Mouse (Mus musculus): ENCODE measurements around the gene Asb3.
"Not testable (repeated sequence)": the region's sequence is repeated elsewhere in the genome, so short reads cannot be mapped to it uniquely, and the experiment has no call there.

Gene Asb3

DNA sequence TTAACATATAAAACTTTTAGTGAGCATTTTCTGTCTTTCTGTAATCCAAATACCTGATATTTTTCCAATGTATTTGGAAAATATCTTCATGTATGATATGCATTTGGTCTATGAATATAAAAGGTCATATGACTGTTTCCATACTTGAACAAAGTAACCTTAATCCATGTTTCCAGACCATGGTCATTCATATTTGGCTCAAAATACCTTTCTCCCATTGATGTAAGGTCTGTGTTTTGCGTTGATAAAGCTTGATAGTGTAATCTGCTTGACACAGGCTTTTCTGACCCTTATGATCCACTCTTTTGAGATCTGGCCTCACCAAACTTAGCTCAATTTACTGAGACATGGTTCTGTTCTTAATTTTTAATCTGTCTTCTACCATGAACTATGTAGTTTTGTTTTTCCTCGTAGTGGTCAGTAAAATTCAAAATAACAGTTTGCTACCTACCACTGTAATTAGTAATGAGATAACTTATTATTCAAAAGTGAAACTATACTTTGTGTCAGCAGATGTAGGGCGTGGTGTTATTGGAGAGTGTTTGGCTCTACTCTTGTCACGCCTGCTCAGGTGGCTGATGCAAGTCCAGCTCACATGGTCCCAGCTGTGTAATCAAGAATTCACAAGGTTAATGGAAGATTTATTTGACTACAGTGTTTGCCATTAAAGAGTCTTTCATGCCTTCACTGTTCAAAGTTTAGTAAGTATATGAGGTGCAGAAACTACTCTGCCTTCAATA is 116.1 kb downstream of the Asb3 start:
- peak; percentile 24 for DNase-seq (ENCODE audit: low spot score)

DNA sequence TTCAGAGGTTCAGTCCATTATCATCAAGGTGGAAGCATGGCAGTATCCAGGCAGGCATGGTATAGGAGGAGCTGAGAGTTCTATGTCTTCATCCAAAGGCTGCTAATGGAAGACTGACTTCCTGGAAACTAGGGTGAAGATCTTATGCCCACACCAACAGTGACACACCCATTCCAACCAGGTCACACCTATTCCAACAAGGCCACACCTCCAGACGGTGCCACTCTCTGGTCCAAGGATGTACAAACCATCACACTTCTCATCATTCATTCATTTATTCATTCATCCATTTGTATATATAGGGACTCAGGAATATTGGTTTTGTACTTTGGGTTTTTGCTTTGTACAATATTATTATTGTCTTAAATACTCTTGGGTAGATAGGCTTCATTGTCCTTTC is 124.5 kb downstream of the Asb3 start:
- not testable (repeated sequence) for DNase-seq (ENCODE audit: low spot score)

DNA sequence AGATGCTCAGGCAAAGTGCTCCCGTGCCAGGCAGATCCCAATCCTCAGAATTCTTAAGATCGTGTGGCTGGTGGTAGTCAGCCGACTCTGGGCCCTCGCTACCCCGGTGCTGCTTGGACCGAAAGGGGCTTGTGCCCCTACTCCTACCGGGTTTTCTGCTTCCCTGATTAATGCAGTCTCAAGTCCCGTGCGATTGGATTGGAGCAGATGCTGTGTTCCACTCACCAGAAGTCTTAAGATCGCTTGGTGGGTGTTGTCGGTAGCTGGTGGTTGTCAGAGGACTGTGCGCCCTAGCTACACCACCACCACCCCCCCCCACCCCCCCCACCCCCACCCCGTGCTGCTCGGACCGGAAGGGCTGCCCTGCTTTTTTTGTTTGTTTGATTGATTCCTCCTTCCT is 132.2 kb downstream of the Asb3 start:
- DNase-seq (ENCODE audit: low spot score) = not testable (repeated sequence)

DNA sequence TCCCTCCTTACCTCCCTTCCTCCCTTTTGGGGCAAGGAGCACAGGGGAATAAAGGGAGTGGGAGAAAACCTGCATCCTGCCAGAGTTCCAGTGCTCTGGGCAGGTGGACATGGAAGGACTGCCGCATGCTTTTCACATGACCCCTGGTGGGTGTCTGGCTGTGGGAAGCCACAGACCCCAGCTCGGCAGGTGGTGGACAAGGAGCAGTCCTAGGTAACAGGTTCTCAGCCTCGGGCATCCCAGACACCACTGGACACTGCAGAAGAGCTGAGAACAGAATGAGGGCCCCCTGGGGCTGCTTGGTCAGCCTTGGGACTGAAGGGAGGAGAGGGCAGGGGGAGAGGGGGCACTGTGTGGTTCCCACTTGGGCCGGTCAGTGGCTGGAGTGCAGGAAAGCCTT is 149.7 kb downstream of the Asb3 start:
- DNase-seq (ENCODE audit: low spot score) = no peak

DNA sequence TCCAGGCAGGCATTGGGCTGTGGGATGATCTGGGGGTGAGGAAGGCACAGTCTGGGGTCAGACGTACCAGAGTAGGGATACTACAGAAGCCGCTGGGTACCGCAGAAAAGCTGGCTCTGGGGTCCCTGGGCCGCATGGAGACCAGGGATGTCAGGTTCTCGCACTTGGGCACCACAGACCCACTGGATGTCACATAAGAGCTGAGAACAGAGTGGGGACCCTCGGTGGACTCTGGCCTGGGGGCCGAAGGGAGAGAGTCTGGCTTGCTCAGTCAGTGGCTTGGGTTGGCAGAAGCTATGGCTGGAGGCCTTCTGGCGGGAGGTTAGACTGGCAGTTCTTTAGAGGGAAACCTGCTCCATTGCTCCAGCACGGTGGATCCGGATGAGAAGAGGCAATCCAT is 204.8 kb downstream of the Asb3 start:
- no peak for DNase-seq (ENCODE audit: low spot score)

DNA sequence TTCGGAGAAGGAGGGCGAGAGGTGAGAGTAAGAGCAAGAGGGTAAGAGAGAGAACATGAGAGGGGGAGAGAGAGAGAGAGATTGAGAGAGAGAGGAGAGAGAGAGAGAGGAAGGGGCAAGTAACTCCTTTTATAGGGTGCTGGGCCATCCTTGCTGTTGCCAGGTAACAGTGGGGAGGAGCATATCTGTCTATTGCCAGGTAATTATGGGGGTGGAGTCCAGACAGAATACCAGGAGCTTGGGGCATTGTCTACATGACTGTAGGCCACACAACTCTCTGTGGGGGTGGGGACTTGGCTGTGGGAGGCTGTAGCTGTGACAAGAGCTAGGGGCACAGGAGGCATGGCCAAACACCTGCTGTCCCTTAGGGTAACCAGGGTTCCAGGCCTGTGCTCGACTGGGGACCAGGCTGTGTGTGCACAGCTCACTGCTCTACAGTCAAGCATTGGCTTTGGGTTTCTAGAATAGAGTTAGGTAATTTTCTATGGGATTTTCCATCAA is 205.3 kb downstream of the Asb3 start:
- no peak for DNase-seq (ENCODE audit: low spot score)

DNA sequence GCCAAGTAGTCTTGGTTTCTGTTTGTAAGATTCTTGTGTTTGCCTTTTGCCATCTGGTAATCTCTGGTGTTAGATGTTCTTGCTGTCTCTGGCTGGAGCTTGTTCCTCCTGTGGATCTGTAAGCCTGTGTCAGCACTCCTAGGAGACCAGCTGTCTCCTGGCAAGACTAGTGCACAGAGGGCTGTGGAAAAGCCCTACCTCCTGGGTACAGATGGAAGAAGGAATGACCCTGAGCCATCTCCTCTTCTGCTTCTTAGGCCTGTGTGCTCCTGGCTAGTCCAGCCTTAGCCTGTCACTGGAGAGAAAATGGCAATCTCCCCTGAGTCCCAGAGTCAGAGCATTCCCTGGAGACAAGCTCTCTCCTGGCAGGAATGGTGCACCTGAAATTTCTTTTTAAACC is 214.3 kb downstream of the Asb3 start:
- DNase-seq (ENCODE audit: low spot score) = not testable (repeated sequence)

DNA sequence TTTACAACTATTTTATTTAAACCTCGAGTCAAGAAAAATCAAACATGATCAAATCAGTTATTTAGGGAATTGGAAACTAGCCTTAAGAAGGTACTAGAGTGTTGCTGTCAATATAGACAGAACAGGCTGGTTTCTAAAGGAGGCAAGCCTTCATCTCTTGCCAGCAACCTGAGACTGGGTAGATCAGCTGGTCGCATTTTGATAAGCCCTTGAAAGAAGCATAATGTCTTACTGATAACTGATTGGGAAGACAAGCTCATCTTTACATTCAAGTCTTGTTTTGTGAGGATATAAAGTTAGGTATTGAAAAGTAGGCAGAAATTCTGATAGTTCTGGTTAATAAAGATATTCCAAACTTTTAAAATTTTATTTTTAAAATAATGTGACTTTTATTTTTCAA is 217.0 kb downstream of the Asb3 start:
- DNase-seq (ENCODE audit: low spot score) = no peak

DNA sequence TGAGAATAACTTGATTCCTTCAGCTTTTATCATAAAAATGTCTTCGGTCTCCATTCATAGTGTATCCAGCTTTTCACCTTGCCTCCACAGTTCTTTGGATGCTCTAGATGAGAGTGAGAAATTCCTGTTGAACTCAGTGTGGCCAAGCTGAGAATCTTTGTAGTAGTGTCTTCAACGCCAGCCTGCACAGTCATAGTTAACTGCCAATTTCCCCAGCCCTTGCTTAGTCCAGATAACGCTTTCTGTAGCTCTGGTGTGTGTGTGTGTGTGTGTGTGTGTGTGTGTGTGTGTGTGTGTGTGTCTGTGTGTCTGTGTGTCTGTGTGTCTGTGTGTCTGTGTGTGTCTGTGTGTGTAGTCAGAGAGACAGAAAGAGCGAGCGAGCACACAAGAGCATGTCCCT is 220.1 kb downstream of the Asb3 start:
- DNase-seq (ENCODE audit: low spot score) = no peak

DNA sequence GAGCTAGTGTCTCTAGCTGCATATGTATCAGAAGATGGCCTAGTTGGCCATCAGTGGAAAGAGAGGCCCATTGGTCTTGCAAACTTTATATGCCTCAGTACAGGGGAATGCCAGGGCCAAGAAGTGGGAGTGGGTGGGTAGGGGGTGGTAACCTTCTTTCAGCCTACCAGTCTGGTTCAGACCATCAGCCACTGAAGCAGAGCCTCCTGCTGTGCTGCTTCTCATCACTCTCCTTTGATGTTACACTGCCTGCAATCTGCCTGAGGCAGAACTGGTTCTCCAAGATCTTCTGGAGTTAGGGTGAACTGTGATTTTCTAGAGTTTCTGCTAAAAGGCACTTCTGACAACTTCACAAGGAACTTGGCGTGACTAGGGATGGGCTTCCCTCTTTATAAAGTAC is 241.7 kb downstream of the Asb3 start:
- DNase-seq (ENCODE audit: low spot score) = not testable (repeated sequence)

DNA sequence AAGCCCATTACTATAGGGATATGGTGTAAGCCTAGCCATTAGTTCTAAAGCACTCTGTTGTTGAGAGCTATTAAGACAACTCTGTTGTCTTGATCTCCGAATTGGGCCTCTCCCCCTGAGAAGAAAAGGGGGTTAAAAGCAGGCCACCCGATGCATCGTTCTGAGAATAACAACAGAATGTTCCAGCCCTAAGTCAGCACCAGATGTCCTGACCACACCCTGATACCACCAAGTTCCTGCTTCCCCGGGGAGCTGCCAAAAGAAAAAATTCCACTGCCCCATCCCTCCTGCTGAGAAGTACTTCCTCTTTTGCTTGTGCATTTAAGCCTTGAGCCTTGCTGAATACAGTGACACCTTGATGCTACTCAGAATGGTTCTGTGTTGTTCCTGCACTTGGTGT is 248.5 kb downstream of the Asb3 start:
- not testable (repeated sequence) for DNase-seq (ENCODE audit: low spot score)

DNA sequence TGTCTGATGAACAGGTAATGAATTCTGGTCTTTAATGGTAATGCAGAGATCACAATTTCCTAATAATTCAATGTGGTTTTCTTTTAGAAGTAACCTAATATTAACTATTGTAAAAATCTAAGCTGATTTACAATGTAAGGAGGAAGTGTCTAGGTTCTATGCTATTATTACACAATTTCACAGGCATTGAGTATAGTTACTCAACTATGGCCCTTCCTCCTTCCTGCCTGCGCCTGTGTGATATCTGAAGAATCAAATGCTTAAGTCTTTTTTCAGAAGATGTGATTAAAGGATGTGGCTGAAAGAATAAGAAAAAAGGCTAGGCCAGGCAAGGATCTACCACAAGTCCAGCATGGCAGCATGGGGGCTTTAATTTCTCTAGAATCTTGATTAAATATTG is 249.6 kb downstream of the Asb3 start:
- not testable (repeated sequence) for DNase-seq (ENCODE audit: low spot score)

DNA sequence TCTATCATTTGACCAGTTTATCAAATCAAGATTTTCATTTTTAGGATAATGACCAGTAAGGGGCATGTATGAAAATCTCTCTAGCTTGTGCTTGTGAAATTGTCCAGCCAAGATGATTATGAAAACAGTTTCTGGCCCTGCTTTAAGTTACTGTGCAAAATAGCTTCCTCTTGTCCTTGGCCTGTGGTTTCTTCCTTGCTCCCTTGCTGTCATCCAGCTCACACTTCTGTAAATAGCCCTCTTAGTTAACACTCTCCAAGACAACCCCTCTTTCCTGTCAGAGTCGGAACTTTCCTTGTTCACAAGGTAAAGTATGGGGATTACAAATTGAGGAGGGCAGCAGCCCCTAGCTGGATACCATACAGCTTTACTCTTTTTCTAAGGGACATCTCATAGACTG is 253.2 kb downstream of the Asb3 start:
- DNase-seq (ENCODE audit: low spot score) = not testable (repeated sequence)

Measured in adipocyte (in vitro differentiated cells).